Mouse (Mus musculus): ENCODE results near the gene Echdc2.

Echdc2 gene

GRCm38 (mm10) chr4:108213023-108213422 lies 47.8 kb downstream of the Echdc2 start:
- DNase-seq = peak; percentile 3

DNA sequence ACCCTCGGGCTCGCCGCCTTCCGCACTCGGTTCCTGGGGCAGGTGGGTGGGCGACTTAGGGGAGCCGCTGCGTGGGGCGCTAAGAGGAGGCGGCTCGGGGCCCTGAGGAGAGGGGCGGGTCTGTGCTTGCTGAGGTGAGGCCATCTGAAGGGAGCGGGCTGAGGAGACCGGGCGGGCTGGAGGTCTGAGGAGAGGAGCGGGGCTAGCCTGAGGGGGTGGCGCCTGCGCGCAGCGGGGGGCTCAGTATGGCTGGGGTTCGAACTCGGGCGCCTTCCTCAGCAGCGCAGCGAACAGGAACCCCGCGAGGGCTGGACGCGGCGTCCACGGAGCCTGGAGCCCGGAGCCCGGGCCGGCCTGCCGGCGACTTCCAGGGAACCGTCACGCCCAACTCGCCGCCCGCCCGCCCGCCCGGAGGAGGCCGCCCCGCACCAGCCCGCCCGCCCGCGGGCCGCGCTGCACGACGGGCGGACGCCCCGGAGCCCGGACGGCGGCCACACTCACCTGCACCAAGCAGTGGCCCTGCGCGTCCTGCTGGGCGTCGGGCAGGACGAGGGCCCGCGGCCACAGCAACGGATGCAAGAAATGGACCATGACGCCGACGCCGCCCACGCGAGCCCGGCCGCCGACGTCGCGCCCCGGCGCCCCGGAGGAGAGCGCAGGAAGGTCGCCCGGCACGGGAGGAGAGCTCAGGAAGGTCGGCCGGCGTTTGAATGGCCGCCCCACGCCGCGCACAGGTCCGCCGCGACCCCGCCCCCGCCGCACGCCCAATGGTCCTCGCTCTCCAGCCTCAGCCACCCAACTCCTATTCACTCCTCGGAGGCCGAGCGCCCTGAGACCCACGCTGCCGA lies 52.3 kb downstream of the Echdc2 start, which contains the start of gene Zyg11a:
Gene Zyg11a (minus strand): TSS at position 717 of the 848 bp plus-strand sequence.
- no peak for DNase-seq

- peak; percentile 28 for DNase-seq
Observed at GRCm38 (mm10) chr4:108219019-108219418, 53.8 kb downstream of the Echdc2 start.

- DNase-seq = no peak
Observed at GRCm38 (mm10) chr4:108222507-108222906, 57.3 kb downstream of the Echdc2 start.

GRCm38 (mm10) chr4:108225341-108225872 lies 60.2 kb downstream of the Echdc2 start:
- DNase-seq = no peak

Measured in lung, postnatal 36 days (tissue).